Mouse (Mus musculus): ENCODE data around the gene Ttc23. TPM values are rescaled to one million over a fixed set of nuclear protein-coding genes. Genes with fewer than 3 reads are reported as not detected.

The Ttc23 gene
- total and polyA plus RNA-seq, 3 experiments, result 0.89 to 2.5 (median 0.93) TPM

GRCm38 (mm10) chr7:67700846-67701245 is 53.6 kb downstream of the Ttc23 start:
- no peak overlapping the region for H3K4me2 ChIP-seq (ENCODE audit: insufficient read depth, low read depth, poor library complexity, severe bottlenecking)
- dilution Hi-C loops (cut with MboI; ENCODE audit: extremely low pct_ligation_motif_present, extremely low pct_unique_long_range_greater_than_20kb, low sequenced_read_pairs) (no loop called here), in situ Hi-C loops (cut with MboI; ENCODE audit: low pct_ligation_motif_present, low pct_unique_long_range_greater_than_20kb, low sequenced_read_pairs) (no loop called here)
- no peaks in the 10 kb centered on the region for H3K27me3 ChIP-seq (replicated peaks)
- H3K4me1 ChIP-seq (ENCODE audit: control insufficient read depth in 1 of 2, insufficient read depth in 2 of 2), result 0 out of 4 replicates have a peak, but pooled peaks cover 0 to 3% of the 10 kb centered on the region in 2 experiments
- no peak overlapping the region for H3K9ac ChIP-seq (ENCODE audit: insufficient read depth, low read depth)
- DNase-seq (ENCODE audit: extremely low read depth), result peak; percentile 51
- H3K36me3 ChIP-seq (replicated peaks in 1 of 2; ENCODE audit: control insufficient read depth in 1 of 2, insufficient read depth in 1 of 2, low read length in 1 of 2), result peaks cover 0 to 2% of the 10 kb centered on the region in 2 experiments
- H3K9me3 ChIP-seq (replicated peaks; ENCODE audit: low read length), result no peaks in the 10 kb centered on the region
- no peak for TF ChIP-seq POLR2AphosphoS2 (IDR thresholded peaks at IDR 0.05; ENCODE audit: low read depth, low read length)
- TF ChIP-seq CTCF (conservative IDR thresholded peaks at IDR 0.05 in 1 of 2, IDR thresholded peaks at IDR 0.05 in 1 of 2; ENCODE audit: low read depth in 2 of 2, low read length in 2 of 2), result peak in 1 of 2 experiments; percentile 68; a peak in 2 of 4 replicates
- TF ChIP-seq SIN3A (IDR thresholded peaks at IDR 0.05; ENCODE audit: low read length), result no peak
- TF ChIP-seq RAD21 (IDR thresholded peaks at IDR 0.05; ENCODE audit: low read depth, low read length), result peak; percentile 52
- peak; percentile 40 for TF ChIP-seq SMC3 (IDR thresholded peaks at IDR 0.05; ENCODE audit: low read depth, low read length)
- no peak for TF ChIP-seq MAFK (IDR thresholded peaks at IDR 0.05; ENCODE audit: insufficient replicate concordance, low read length)
- no peak for TF ChIP-seq ZNF384 (IDR thresholded peaks at IDR 0.05; ENCODE audit: low read depth, low read length)
- no peak for TF ChIP-seq MXI1 (IDR thresholded peaks at IDR 0.05; ENCODE audit: low read depth, low read length)
- TF ChIP-seq KAT2A (IDR thresholded peaks at IDR 0.05; ENCODE audit: insufficient replicate concordance, low read length), result no peak
- no peak for TF ChIP-seq PAX5 (IDR thresholded peaks at IDR 0.05; ENCODE audit: low read length)
- no peak for TF ChIP-seq NRF1 (IDR thresholded peaks at IDR 0.05; ENCODE audit: low read depth, low read length)
- no peak for TF ChIP-seq MEF2A (IDR thresholded peaks at IDR 0.05; ENCODE audit: borderline replicate concordance, low read depth, low read length)
- TF ChIP-seq BHLHE40 (IDR thresholded peaks at IDR 0.05; ENCODE audit: low read depth, low read length), result no peak
- no peak for TF ChIP-seq TBP (conservative IDR thresholded peaks at IDR 0.05; ENCODE audit: low read depth, low read length)
- H3K27ac ChIP-seq (ENCODE audit: insufficient read depth, low read depth), result no peak overlapping the region
- H3K4me3 ChIP-seq (replicated peaks in 1 of 3; ENCODE audit: low read depth in 2 of 3, low read length in 2 of 3, poor library complexity in 1 of 3), result no peak overlapping the region
- no peaks in the 10 kb centered on the region for H3K79me2 ChIP-seq (replicated peaks; ENCODE audit: control insufficient read depth, extremely low read depth, insufficient read depth, poor library complexity, severe bottlenecking)

DNA sequence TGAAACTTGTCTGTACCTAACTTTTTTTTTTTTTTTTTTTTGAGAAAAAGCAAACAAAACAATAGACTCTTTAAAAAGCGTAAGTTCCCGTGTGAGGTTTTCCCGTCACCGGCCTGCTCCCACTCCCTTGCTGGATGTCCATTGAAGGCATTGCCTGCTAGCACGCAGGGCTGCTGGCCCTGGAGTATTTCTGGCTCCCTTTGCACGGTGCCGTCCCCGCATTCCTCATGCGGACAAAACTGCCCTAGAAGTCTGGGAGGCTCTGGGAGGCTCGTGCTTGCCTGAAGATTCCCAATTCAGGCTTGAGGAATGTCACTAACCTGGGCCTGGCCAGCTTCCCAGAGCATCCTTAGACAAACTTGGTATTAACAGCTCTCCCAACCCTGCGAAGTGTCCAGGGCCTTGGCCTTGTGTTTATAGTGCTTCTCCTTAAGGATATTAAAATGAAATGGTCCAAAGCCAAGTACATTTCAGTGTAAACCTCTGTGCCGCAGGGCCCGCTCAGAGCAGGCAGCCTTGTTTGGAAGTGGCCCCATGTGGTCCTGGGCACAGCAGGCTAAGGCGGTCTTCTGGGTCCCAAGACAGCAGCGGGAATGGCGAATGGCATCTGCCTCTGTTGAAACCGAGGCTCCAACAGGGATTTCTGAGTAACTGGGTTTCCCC is 54.2 kb downstream of the Ttc23 start:
- no peak overlapping the region for H3K27ac ChIP-seq (ENCODE audit: insufficient read depth, low read depth)
- no peaks in the 10 kb centered on the region for H3K9me3 ChIP-seq (replicated peaks; ENCODE audit: low read length)
- dilution Hi-C loops (cut with MboI; ENCODE audit: extremely low pct_ligation_motif_present, extremely low pct_unique_long_range_greater_than_20kb, low sequenced_read_pairs), result no loop called here
- H3K27me3 ChIP-seq (replicated peaks), result no peaks in the 10 kb centered on the region
- H3K9ac ChIP-seq (ENCODE audit: insufficient read depth, low read depth), result no peak overlapping the region
- 0 out of 4 replicates have a peak, but pooled peaks cover 0 to 3% of the 10 kb centered on the region in 2 experiments for H3K4me1 ChIP-seq (ENCODE audit: control insufficient read depth in 1 of 2, insufficient read depth in 2 of 2)
- no peak overlapping the region for H3K4me3 ChIP-seq (replicated peaks in 1 of 3; ENCODE audit: low read depth in 2 of 3, low read length in 2 of 3, poor library complexity in 1 of 3)
- peaks cover 0 to 2% of the 10 kb centered on the region in 2 experiments for H3K36me3 ChIP-seq (replicated peaks in 1 of 2; ENCODE audit: control insufficient read depth in 1 of 2, insufficient read depth in 1 of 2, low read length in 1 of 2)
- DNase-seq (ENCODE audit: extremely low read depth), result no peak
- no peak for TF ChIP-seq USF1 (IDR thresholded peaks at IDR 0.05; ENCODE audit: low read depth, low read length)
- TF ChIP-seq TBP (conservative IDR thresholded peaks at IDR 0.05; ENCODE audit: low read depth, low read length), result no peak
- TF ChIP-seq UBTF (IDR thresholded peaks at IDR 0.05; ENCODE audit: low read depth, low read length), result no peak
- no peak for TF ChIP-seq TCF12 (IDR thresholded peaks at IDR 0.05; ENCODE audit: low read depth, low read length)
- no peak for TF ChIP-seq MXI1 (IDR thresholded peaks at IDR 0.05; ENCODE audit: low read depth, low read length)
- TF ChIP-seq MYC (IDR thresholded peaks at IDR 0.05; ENCODE audit: low read depth, low read length), result no peak
- no peak for TF ChIP-seq ZKSCAN1 (IDR thresholded peaks at IDR 0.05; ENCODE audit: borderline replicate concordance, low read depth, low read length)
- TF ChIP-seq JUND (conservative IDR thresholded peaks at IDR 0.05; ENCODE audit: low read depth, low read length), result no peak
- no peak overlapping the region for H3K4me2 ChIP-seq (ENCODE audit: insufficient read depth, low read depth, poor library complexity, severe bottlenecking)
- in situ Hi-C loops (cut with MboI; ENCODE audit: low pct_ligation_motif_present, low pct_unique_long_range_greater_than_20kb, low sequenced_read_pairs), result no loop called here
- no peaks in the 10 kb centered on the region for H3K79me2 ChIP-seq (replicated peaks; ENCODE audit: control insufficient read depth, extremely low read depth, insufficient read depth, poor library complexity, severe bottlenecking)

Measured in CH12.LX (cell line).